Mouse (Mus musculus): ENCODE results near the gene Msi2.

Msi2 gene

GRCm38 (mm10) chr11:88714127-88714526 lies 4.2 kb downstream of the Msi2 start:
- DNase-seq (ENCODE audit: extremely low read depth, insufficient read length, low spot score): no peak

GRCm38 (mm10) chr11:88713479-88713878 lies 4.8 kb downstream of the Msi2 start:
- no peak for DNase-seq (ENCODE audit: extremely low read depth, insufficient read length, low spot score)

GRCm38 (mm10) chr11:88709876-88710614 lies 8.3 kb downstream of the Msi2 start:
- DNase-seq (ENCODE audit: extremely low read depth, insufficient read length, low spot score): no peak

DNA sequence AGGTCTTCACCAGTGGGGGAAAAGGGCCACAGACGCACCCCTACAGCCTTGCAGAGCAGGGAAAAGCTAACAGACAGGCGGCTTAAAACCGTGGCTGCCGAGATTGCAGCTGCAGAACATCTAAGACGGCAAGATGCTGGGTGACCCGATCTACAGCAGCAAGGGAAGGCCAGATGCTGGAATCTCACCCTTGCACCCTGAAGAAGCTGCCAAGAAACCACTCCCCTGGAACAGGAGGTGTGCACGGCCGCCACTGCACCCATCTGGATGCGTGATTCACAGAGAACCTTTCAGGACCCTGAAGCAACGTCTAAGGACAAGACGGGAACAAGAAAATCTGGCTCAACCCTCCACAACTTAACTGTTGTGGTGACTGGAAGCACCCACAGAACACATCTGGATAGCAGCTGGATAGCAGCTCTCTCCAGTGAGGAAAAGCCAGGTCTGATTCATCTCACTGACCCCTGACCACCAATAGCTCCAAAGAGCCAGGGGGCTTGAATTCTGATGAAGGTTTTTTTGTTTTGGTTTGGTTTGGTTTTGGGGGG lies 11.0 kb downstream of the Msi2 start:
- no peak for DNase-seq (ENCODE audit: extremely low read depth, insufficient read length, low spot score)

DNA sequence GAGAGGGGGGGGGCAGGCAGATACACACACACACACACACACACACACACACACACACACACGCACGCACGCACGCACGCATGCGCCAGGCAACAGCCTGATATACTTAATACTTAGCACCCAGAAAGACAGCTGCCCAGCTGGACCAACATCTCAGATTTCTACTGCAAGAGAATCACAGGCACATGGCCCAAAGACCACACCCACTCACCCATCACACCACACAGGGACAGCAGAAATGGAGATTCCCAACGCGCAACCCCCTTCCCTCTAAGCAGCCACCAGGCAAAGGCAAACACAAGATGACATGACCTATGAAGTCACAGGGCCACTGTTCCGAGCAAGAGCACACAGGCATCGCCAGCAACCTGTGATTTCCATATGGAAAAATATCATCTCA lies 13.6 kb downstream of the Msi2 start:
- DNase-seq (ENCODE audit: extremely low read depth, insufficient read length, low spot score): no peak

DNA sequence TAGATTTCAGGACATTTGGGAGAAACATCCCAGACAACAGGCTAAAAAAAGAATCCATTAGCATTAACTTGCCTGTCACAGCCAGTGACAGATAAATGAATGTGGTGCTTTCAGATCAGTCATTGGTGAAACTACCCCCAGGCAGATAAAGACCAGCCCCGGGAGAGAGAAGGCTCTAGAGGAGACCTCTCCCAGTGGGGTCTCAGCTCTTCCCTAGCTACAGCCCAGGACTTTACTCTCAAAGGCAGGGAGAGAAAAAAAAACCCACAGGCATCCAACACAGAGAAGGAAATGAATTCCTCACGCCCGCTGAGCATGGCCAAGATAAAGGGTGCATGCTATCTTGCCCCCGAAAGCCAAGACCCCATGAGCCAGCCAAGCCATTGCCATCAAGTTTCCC lies 15.1 kb downstream of the Msi2 start:
- no peak for DNase-seq (ENCODE audit: extremely low read depth, insufficient read length, low spot score)

DNA sequence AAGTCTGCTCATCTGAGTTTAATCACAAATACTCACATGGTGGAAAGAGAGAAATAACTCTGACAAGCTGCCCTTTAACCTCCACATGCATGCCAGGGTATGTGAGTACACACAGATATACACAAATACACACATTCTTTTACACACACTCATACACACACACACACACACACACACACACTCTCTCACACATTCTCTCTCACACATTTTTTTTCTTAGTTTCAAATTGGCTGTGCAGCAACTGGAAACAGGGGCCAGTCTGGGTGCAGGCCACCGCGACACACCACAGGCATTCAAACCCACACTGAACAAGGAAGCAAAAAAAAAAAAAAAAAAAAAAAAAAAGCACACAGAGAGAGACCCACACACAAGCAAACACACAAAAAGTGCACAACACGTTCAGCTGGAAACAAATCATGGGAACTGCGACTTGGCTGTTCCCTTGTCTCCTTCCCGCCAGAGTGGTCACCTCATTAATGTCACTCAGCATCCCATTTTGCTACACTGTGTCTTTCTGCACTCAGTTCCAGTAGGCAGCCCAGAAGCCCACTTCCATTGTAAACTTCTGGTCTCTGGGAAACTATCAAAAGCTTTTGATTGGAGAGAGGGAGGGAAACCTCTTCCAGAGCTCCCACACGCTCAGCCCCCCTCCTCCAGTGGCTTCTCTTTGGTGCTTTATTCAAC lies 16.2 kb downstream of the Msi2 start:
- no peak for DNase-seq (ENCODE audit: extremely low read depth, insufficient read length, low spot score)

DNA sequence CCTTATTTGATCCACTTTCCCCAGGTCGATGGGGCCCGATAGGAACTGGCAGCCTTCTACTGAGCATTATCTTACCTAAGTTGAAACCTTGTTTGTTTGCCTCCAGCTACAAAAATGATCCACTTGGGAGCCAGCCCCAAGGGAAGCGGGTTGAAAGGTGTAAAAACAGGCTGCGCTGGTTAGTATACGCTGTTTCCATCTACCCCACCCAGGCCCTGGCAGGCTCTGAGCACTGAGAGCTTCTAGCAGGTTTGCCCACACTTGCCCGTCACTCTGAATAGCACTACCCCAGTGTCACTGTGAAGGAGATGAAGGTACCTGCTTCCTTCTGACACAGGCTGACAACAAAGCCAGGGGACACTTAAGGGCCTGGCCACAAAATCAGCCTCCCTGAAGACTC lies 17.3 kb downstream of the Msi2 start:
- DNase-seq (ENCODE audit: extremely low read depth, insufficient read length, low spot score): no peak

GRCm38 (mm10) chr11:88700202-88700711 lies 18.1 kb downstream of the Msi2 start:
- no peak for DNase-seq (ENCODE audit: extremely low read depth, insufficient read length, low spot score)

DNA sequence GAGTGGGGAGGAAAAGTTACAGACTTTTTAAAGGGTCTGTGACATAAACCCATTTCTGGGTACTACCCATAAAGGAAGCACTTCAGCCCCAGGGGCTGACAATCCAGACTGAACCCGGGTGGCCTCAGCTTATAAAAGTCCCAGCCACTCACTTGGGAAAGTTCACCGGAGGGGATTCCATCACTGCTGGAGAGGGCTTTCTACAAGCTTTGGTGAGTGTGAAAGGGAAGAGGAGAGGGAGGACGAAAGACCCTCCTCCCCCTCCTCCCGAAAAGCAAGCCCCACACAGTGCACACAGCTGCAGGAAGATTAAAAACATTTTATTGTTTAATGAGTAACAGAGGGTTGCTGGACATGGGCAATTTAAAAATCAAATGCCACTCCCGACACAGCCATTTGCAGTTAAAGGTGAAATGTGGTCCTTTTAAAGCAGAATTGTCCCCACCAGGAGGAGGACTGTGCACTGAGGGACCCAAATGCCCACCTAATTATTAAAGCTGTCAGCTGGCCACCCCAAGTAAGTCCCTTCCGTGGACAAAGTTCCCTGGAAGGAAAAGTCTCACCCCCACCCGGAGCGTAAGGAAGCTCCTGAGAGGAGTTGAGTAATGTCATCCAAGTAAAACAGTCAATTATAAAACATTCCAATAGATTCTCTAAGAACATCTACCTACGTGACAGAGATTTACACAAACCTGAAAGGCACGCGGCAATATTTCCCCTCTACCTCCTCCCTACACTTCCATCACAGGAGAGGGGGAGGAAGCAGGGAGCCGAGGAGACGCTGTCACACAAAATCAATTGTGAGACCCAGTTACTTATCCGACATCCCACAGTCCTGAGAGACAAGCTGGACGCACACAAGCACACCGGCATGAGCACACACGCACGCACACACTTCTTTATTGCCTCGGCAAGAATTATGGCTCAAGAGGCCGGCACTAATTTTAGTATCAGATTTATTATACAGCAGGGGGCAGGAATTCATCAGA lies 24.1 kb downstream of the Msi2 start:
- DNase-seq (ENCODE audit: extremely low read depth, insufficient read length, low spot score): no peak

- no peak for DNase-seq (ENCODE audit: extremely low read depth, insufficient read length, low spot score)
Observed at GRCm38 (mm10) chr11:88693002-88693769, 25.1 kb downstream of the Msi2 start.

DNA sequence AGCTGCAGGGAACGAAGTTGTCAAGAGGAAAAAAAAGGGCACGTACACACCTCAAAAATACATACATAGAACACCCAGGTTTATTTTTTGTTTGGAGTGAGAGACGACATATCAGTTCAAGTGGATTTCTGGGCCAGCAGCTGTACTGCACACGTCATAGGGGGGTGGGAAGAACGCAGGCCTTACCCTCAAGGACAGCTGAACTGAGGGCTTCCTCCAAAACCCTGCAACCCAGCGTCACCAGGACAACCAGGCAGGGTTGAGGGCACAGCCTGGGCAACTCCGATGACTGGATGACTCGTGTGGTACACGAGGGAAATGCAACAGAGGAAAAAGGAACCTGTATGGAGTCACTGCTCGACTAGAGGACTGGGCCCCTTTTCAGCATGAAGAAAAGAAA lies 25.9 kb downstream of the Msi2 start:
- no peak for DNase-seq (ENCODE audit: extremely low read depth, insufficient read length, low spot score)

DNA sequence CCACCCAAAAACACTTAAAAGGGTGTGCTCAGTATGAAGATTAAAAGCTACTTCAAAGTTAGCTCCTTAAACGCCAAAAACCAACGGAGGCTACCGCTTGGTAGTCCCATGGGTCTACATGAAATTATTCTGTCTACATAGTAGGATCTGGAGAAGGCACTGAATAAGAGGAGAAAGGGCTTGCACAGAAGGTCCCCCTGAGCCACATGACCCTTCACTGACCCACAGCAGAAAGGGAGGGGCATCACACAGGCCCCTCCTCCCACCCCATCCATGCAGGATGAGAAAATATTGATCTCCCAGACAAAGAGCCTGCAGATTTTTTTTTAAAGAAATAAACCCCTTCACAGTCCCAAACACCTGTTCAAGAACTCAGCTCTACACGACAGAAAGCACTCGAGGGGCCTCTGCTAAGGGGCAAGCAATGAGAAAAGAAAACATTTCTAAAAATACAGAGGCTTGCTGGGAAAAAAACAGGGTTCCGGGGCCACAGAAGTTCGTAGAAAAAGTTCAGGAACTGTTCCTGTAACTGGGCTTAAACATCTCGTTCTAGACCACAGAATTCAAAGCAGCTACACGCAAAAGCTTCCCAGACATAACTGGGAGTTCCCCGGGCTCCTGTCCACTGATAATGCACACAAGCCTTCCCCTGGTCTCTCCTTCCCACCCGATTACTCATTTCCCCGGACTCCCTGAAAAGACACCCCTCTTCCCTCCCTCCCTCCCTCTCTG lies 27.6 kb downstream of the Msi2 start:
- DNase-seq (ENCODE audit: extremely low read depth, insufficient read length, low spot score): no peak

DNA sequence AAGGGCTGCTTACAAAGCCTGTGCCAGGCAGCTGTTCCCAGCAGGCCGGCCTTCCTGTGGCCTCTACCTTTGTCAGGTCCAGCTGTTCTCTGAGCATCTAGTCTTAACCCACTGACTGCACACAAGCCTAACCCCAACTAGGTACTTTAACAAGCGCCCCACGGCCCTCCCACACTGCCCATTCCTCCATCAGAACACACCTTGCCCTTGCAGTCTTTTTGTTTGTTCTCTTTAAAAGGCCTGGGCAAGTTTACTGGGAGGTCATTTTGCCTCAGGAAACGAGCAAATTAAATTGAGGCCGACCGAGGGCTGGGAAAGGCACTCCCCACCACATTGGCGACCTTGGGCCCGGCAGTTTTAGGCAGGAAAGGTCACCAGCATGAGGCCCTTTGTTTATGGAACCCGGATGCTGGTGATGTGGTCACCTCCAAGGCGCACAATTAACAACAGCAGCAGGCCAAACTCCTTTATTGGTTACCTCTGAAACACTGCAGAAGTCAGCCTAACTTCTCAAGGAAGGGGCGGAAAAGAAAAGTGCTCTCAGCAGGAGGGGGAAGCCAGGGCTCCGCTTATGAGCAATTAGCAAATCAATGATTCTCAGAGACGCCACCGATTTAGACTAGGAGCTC lies 28.4 kb downstream of the Msi2 start:
- DNase-seq (ENCODE audit: extremely low read depth, insufficient read length, low spot score): no peak

DNA sequence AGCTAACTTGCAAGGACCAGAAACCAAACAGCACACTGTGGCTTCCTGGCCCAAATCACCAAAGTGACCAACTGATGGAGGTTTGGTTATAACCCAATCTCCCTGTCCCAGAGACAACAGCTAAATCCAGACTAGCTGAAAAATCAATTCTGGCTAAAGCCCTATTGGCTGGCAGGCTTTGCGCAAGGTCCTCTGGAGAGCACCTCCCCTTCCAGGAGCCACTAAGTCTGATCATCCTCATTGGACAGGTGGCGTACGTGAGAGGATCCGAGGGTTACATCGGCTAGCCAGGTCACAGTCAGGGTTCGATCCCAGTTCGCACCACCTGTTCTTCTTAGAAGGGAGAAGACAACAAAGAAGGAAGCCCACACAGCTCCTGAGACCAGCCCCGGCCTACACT lies 29.7 kb downstream of the Msi2 start:
- DNase-seq (ENCODE audit: extremely low read depth, insufficient read length, low spot score): no peak

- no peak for DNase-seq (ENCODE audit: extremely low read depth, insufficient read length, low spot score)
Observed at GRCm38 (mm10) chr11:88687711-88688110, 30.6 kb downstream of the Msi2 start.

GRCm38 (mm10) chr11:88687010-88687409 lies 31.3 kb downstream of the Msi2 start:
- DNase-seq (ENCODE audit: extremely low read depth, insufficient read length, low spot score): no peak

- DNase-seq (ENCODE audit: extremely low read depth, insufficient read length, low spot score): no peak
Observed at GRCm38 (mm10) chr11:88686061-88686460, 32.3 kb downstream of the Msi2 start.
